Mouse (Mus musculus) myocyte (in vitro differentiated cells): ENCODE results near the gene Kctd19.

Source experiments
- MAX ChIP-seq: IDR thresholded peaks from one replicate; pipeline ENCODE4 v1.6.1; 2011; ENCODE audit warnings: low read depth, mild to moderate bottlenecking, control low read depth
- POLR2AphosphoS2 ChIP-seq: IDR thresholded peaks from one replicate; pipeline ENCODE4 v1.6.1; 2011; ENCODE audit warnings: low read depth, control low read depth; ENCODE audit not compliant: insufficient read length

DNA sequence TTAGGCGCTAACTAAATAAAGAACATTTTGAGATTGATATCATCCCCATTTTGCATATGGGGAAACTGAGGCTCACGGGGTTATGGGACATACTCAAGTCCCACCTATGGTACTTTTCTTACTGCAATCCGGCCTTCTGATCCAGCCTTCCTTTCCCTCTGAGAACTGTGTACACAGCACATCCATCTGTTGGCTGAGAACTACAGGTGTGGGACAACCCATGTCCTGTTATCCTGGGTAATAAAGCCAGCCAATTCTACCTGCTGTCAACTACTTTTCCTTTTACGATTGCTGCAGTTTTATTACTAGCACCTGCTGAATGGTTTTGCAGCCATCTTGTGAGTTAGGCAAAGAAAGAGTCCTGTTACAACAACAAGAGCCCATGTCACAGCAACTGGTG, 58.8 kb downstream of the Kctd19 start:
- TF ChIP-seq POLR2AphosphoS2, result no peak
- no peak for TF ChIP-seq MAX
